Mouse (Mus musculus) midbrain, embryonic 11.5 days (tissue): ENCODE measurements around the gene Nufip2. TPM values are rescaled to one million over a fixed set of nuclear protein-coding genes. Genes with fewer than 3 reads are reported as not detected.

Source experiments
- ATAC-seq: fragments of 200-750 bp; cut with Nextera tagmentation; 2 replicates; pipeline ENCODE4 v1.8.0; 2017; ENCODE audit warnings: moderate TSS enrichment, moderate library complexity; ENCODE audit not compliant: low FRiP score
- DNase-seq: peaks from one replicate; pipeline ENCODE4 v3.0.0; 2015; ENCODE audit warnings: low spot score; ENCODE audit errors: missing footprints
- H3K27ac ChIP-seq: fragments of 300-500 bp; sonication (generic); 2 replicates; pipeline ENCODE4 v1.5.1; 2014; ENCODE audit warnings: low read depth, low read length
- H3K27me3 ChIP-seq: fragments of 300-500 bp; sonication (generic); 2 replicates; pipeline ENCODE4 v1.6.1; 2014; ENCODE audit warnings: mild to moderate bottlenecking, low read length, moderate library complexity, mixed read lengths; ENCODE audit not compliant: control insufficient read depth, insufficient read depth
- H3K36me3 ChIP-seq: fragments of 300-500 bp; sonication (generic); 2 replicates; pipeline ENCODE4 v1.6.1; 2014; ENCODE audit warnings: mild to moderate bottlenecking, low read length, moderate library complexity, mixed read lengths; ENCODE audit not compliant: control insufficient read depth, insufficient read depth
- H3K4me1 ChIP-seq: fragments of 300-500 bp; sonication (generic); 2 replicates; pipeline ENCODE4 v1.6.1; 2014; ENCODE audit warnings: low read length; ENCODE audit not compliant: control insufficient read depth, insufficient read depth
- H3K4me2 ChIP-seq: fragments of 300-500 bp; sonication (generic); 2 replicates; pipeline ENCODE4 v1.6.1; 2014; ENCODE audit warnings: mild to moderate bottlenecking, moderate library complexity
- H3K4me3 ChIP-seq: fragments of 300-500 bp; sonication (generic); 2 replicates; pipeline ENCODE4 v1.5.1; 2014; ENCODE audit warnings: low read depth, low read length
- H3K9ac ChIP-seq: fragments of 300-500 bp; sonication (generic); 2 replicates; pipeline ENCODE4 v1.6.1; 2014; ENCODE audit warnings: low read length
- H3K9me3 ChIP-seq: fragments of 300-500 bp; sonication (generic); 2 replicates; pipeline ENCODE4 v1.6.1; 2016; ENCODE audit warnings: low read length; ENCODE audit not compliant: control insufficient read depth
- WGBS: fragments of 180-500 bp; shearing (Covaris S2); extraction: QIAGEN DNeasy Blood & Tissue Kit; methylation state at CpG from one replicate; pipeline ENCODE4 v1.1.7; 2014; 5-methylcytosine and 5-hydroxymethylcytosine counted together
- polyA plus RNA-seq: library from polyadenylated mRNA; unstranded; fragments of >200 nt; fragmentation: Nextera tagmentation; extraction: Ambion mirVana; gene quantifications from 2 replicates; pipeline ENCODE4 v1.2.1, GENCODE M21; 2014

The Nufip2 gene
- polyA plus RNA-seq, 1 experiment from 2014 or later, result 4.8 TPM

DNA sequence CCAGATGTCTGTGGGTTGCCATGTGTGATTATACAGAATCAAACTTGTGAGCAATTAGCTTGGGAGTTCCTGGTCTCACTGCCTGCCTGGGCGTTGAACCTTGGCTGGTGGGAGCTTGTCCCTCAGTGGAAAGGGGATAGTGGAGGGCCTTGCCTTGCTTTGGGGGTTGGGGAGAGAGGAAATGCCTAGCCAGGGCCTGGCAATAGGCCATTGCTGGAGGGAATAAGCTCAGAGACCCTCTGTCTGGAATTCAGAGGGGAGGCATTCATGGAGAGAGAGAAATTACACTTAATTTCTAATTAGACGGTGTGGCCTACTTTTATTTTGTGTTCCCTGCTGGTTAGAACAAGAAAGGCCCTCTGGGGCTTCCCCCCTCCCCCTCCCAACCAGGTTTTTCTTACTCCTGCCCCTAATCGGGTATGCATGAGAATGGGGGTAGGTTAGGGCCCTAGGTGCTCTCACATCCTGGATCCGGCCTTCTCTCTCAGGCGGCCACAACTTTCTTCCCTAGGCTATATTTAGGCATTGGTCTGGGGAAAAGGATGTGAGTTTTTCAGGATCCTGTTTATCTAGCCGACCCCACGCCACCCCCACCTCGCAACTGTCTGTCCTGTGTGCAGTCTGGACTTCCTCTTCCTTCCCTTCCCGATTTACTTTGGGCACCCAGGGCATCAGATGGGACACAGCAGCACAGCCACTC is 89.9 kb downstream of the Nufip2 start:
- Histone ChIP-seq H3K27me3 (no peaks in the 10 kb centered on the region), H3K4me2 (no peak overlapping the region), H3K9me3 (no peaks in the 10 kb centered on the region), H3K36me3 (peaks cover 7% of the 10 kb centered on the region; the same call in 1 of the 2 replicates), H3K9ac (no peak overlapping the region), H3K27ac (no peak overlapping the region), H3K4me3 (no peak overlapping the region), H3K4me1 (no peaks in the 10 kb centered on the region)
- no peak for ATAC-seq
- DNase-seq, result no peak
- 63% methylated on average over 9 of the region's 9 CpGs for WGBS

DNA sequence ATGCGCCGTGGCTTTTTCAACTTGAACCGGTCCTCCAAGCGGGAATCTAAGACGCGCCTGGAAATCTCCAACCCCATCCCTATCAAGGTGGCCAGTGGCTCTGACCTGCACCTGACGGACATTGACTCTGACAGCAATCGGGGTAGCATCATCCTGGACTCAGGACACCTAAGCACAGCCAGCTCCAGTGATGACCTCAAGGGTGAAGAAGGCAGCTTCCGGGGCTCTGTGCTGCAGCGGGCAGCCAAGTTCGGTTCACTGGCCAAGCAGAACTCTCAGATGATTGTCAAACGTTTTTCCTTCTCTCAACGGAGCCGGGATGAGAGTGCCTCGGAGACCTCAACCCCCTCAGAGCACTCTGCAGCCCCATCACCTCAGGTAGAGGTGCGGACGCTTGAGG is 91.5 kb downstream of the Nufip2 start:
- 92% methylated on average over 17 of the region's 17 CpGs for WGBS
- Histone ChIP-seq H3K27ac (no peak overlapping the region), H3K27me3 (no peaks in the 10 kb centered on the region), H3K36me3 (peaks cover 7% of the 10 kb centered on the region; the same call in 1 of the 2 replicates), H3K9me3 (no peaks in the 10 kb centered on the region), H3K4me2 (no peak overlapping the region), H3K9ac (no peak overlapping the region), H3K4me1 (no peaks in the 10 kb centered on the region), H3K4me3 (no peak overlapping the region)
- ATAC-seq, result no peak
- no peak for DNase-seq

DNA sequence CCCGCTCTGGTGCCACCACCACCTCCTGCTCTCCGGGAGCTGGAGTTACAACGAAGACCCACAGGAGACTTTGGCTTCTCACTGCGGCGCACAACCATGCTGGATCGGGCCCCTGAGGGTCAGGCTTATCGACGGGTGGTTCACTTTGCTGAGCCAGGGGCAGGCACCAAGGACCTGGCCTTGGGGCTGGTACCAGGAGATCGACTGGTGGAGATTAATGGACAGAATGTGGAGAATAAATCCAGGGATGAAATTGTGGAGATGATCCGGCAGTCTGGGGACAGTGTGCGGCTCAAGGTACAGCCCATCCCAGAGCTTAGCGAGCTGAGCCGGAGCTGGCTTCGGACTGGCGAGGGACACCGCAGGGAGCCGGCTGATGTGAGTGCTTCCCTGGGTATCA is 92.0 kb downstream of the Nufip2 start:
- H3K9ac ChIP-seq, result no peak overlapping the region
- H3K36me3 ChIP-seq, result peaks cover 7% of the 10 kb centered on the region; the same call in 1 of the 2 replicates
- no peak overlapping the region for H3K27ac ChIP-seq
- no peaks in the 10 kb centered on the region for H3K4me1 ChIP-seq
- no peaks in the 10 kb centered on the region for H3K27me3 ChIP-seq
- H3K4me2 ChIP-seq, result no peak overlapping the region
- no peak overlapping the region for H3K4me3 ChIP-seq
- ATAC-seq, result no peak
- WGBS, result 87% methylated on average over 17 of the region's 17 CpGs
- no peak for DNase-seq
- no peaks in the 10 kb centered on the region for H3K9me3 ChIP-seq

DNA sequence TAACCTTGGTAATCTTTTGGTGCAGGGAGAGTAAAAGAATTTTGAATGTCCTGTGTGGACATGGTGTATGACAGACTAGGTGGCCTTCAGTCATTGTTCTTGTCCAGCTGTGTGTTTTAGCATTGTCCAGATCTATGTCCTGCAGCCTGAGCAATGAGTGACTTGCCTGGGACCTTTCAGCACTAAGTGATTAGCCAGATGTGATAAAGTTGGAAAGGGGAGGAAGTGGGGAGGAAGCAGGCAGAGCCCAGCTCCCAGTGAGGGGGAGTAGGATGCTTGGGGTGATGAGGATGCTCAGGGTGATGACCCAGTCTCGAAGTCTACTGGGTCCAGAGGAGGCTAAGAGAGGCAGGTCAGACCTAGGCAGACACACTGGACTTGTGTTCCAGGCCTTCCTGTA is 93.3 kb downstream of the Nufip2 start:
- 89% methylated on average over 1 of the region's 1 CpGs for WGBS

DNA sequence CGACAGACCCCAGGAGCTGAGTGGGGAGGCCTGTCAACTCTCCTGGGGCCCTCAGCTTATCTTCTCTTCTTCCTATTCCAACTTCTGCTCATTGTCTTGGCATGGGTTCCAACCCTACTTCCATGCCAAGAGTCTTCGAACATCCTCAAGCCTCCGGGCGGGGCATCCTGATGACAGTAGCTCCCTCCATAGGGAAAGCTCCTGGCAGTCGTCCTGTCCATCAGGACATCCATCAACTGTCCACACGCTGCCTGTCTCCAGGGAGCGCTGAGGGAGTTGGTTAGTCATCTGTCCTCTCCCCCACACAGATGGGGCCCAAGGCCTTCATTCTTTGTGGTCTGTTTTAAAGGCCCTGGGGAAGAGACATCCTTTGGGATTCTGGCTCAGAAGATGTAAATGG is 95.1 kb downstream of the Nufip2 start:
- Histone ChIP-seq H3K27me3 (no peaks in the 10 kb centered on the region), H3K4me1 (peaks cover 8% of the 10 kb centered on the region), H3K9ac (no peak overlapping the region), H3K36me3 (peaks cover 7% of the 10 kb centered on the region; the same call in 1 of the 2 replicates), H3K4me3 (no peak overlapping the region), H3K9me3 (no peaks in the 10 kb centered on the region), H3K27ac (no peak overlapping the region), H3K4me2 (no peak overlapping the region)
- no peak for ATAC-seq
- WGBS, result 89% methylated on average over 7 of the region's 7 CpGs
- no peak for DNase-seq

More for the DNA sequence above, 93.3 kb downstream of the Nufip2 start:
- Histone ChIP-seq H3K4me3 (no peak overlapping the region), H3K27me3 (no peaks in the 10 kb centered on the region), H3K9me3 (no peaks in the 10 kb centered on the region), H3K27ac (no peak overlapping the region), H3K4me1 (no peaks in the 10 kb centered on the region), H3K4me2 (no peak overlapping the region), H3K9ac (no peak overlapping the region), H3K36me3 (peaks cover 7% of the 10 kb centered on the region; the same call in 1 of the 2 replicates)
- DNase-seq (no peak), ATAC-seq (no peak)

DNA sequence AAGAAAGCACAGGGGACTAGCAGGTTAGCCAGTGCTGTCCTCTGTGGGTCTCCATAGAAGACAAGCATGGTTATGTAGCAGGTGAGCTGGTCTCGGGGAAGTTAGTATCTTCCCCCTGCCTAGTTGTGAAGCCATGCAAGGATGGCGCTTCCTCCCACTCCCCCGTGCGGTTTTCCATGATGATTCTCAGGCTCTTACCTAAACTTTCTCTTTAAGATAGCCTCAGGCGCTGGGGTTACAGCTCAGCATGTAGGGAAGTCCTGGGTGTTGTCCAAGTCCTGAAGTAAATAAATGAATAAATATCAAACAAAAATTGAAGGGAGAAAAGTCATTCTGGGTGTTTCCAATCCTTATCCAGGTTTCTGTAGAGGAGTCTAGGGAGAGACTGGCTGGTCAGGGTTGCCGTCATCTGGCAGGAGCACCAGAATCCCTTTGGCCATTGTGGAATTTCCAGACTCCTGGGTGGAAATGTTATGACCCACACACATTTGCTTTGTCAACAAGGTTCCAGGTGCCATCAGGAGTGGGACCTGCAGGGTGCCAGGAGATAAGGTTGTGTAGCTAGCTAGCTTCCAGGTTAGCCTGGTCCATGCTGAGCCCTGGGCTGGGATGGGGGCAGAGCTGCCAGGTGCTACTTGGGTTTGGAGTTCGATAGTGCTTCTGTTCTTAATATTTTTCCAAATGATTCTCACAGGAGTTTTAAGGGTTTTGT is 96.3 kb downstream of the Nufip2 start:
- Histone ChIP-seq H3K4me3 (no peak overlapping the region), H3K27ac (no peak overlapping the region), H3K4me2 (no peak overlapping the region), H3K27me3 (no peaks in the 10 kb centered on the region), H3K4me1 (peaks cover 12% of the 10 kb centered on the region), H3K9me3 (no peaks in the 10 kb centered on the region), H3K9ac (no peak overlapping the region), H3K36me3 (peaks cover 7% of the 10 kb centered on the region; the same call in 1 of the 2 replicates)
- ATAC-seq, result no peak
- 92% methylated on average over 7 of the region's 7 CpGs for WGBS
- no peak for DNase-seq

DNA sequence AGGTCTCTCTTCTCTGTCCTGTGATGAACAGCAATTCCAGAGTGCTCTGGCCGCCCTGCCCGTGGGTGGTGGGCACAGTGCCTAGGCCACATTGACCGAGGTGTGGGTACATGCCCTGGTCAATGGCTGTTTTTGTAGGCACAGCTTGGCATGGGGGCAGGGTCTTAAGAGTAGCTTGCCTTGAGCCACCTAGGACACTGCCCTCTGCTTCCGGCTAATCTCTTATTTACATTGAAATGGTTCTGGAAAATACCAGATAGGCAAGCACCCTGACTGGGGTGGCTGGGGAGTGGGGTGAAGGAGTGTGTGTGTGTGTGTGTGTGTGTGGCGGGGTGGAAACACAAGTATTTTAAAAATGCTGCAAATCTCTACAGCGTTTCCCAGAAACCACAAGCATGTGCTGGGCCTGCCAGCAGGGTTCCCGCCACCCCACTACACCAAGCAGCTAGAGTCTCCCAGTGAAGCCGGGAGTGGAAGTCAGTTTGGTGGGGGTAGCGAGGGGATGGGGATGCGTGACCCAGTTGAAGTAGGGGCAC is 97.3 kb downstream of the Nufip2 start:
- Histone ChIP-seq H3K27ac (no peak overlapping the region; the same call in 1 of the 2 replicates), H3K4me1 (peaks cover 12% of the 10 kb centered on the region), H3K4me3 (no peak overlapping the region), H3K27me3 (no peaks in the 10 kb centered on the region), H3K36me3 (no peaks in the 10 kb centered on the region), H3K4me2 (no peak overlapping the region), H3K9me3 (no peaks in the 10 kb centered on the region), H3K9ac (no peak overlapping the region)
- ATAC-seq, result no peak
- no peak for DNase-seq
- 56% methylated on average over 10 of the region's 10 CpGs for WGBS

DNA sequence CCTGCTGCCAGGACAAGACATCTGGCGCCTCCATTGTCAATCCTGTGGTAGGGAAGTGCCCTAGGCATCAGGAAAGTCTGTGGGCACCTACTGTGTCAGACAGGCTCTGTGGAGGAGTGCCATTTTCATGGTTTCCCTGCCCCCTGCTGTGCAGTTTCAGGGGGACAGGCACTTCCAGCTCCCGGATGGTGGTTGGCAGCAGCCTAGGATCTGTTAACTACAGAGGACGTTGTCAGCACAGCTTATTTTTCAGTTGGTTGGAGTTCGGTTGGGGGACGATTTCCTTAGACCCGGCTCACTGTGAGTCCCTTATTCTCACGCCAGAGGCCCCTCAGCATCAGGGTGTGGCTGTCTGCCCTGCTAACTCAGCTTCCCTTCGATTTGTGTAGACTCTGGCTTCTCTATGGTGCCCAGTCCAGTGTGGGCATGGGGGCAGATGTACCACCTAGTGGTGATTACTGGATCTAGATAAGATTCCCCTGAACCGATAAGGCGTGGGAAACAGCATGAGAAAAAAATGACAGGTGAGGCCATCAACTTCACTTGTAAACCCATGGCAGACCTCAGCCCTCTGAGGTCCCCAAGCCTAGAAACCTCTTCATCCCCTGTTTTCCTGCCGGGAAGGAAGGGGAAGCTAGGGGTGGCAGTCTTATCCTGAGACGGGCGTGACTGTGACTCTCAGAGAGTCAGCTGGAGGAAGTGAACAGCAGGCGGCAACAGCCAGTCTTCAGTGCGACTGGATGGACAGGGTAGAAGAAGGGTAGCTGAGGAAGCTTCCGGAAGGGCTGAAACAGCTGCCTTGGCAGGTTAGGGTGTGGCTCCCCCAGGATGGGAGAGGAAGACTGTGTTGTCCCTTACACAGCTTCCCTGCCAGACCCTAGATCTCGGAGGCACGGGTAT is 98.0 kb downstream of the Nufip2 start:
- DNase-seq (no peak), ATAC-seq (no peak)
- H3K36me3 ChIP-seq, result no peaks in the 10 kb centered on the region
- H3K4me1 ChIP-seq, result peaks cover 12% of the 10 kb centered on the region
- no peak overlapping the region for H3K4me2 ChIP-seq
- H3K9me3 ChIP-seq, result no peaks in the 10 kb centered on the region
- no peak overlapping the region; the same call in 1 of the 2 replicates for H3K27ac ChIP-seq
- H3K4me3 ChIP-seq, result no peak overlapping the region
- WGBS, result 65% methylated on average over 18 of the region's 18 CpGs
- H3K9ac ChIP-seq, result no peak overlapping the region
- no peaks in the 10 kb centered on the region for H3K27me3 ChIP-seq
